Mouse (Mus musculus) B cell, adult 67 days (primary cell): ENCODE measurements around the gene Tas2r130. TPM values are rescaled to one million over a fixed set of nuclear protein-coding genes. Genes with fewer than 3 reads are reported as not detected.

Experiments used
- total RNA-seq, 2 experiments: library from RNA; stranded (reverse); gene quantifications; 4 replicates each; pipeline ENCODE4 v1.2.4; 2023

Tas2r130 gene
- not detected for total RNA-seq

GRCm38 (mm10) chr6:131630812-131631211 is at the start of gene Tas2r130:
Gene Tas2r130 (minus strand): TSS chr6:131630912.

GRCm38 (mm10) chr6:131678786-131679185 is 48.1 kb upstream of the Tas2r130 start, which contains the start of gene Tas2r106:
Gene Tas2r106 (minus strand): TSS chr6:131678886.

GRCm38 (mm10) chr6:131660049-131660448 is 29.3 kb upstream of the Tas2r130 start, which contains the start of gene Tas2r107:
Gene Tas2r107 (minus strand): TSS chr6:131660149.

Other genes starting within 250 kb of the Tas2r130 start
- gene Ybx3, start 242.4 kb downstream of the Tas2r130 start, total RNA-seq: 10 to 100 TPM; 73.4 to 80.4 TPM
- gene 5430401F13Rik, start 144.5 kb downstream of the Tas2r130 start, total RNA-seq: not detected
- gene Gm6619, start 144.5 kb downstream of the Tas2r130 start, total RNA-seq: not detected
- not detected for gene Tas2r107, start 29.2 kb upstream of the Tas2r130 start, total RNA-seq
- not detected for gene Tas2r106, start 48.0 kb upstream of the Tas2r130 start, total RNA-seq
- not detected for gene Tas2r104, start 54.8 kb upstream of the Tas2r130 start, total RNA-seq
- not detected for gene Tas2r105, start 56.6 kb upstream of the Tas2r130 start, total RNA-seq
- gene Tas2r114, start 59.2 kb upstream of the Tas2r130 start, total RNA-seq: not detected